Mouse (Mus musculus): ENCODE measurements at regions not wholly inside any gene's neighbourhood (a gene's known extent, or its start where the extent isn't known, plus 50 kb on each side); places are given as distances from the start of the nearest gene placed in this dataset.

DNA sequence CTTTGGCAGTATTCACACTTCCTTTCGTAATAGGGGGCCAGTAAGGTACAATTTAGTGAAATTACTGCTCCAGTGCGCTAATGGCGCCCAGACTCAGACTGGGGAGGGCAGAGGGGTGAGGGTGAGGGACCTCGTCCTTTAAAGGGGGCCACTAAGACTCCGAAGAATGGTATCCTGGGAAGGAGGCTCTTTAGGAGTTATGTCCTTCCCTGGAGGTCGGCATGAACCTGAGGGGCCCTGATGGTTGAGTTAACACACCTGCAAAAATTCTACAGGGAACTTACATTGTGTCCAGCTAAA, 344.4 kb downstream of the Tmem161b start:
- TF ChIP-seq GATA1 (IDR thresholded peaks at IDR 0.05; ENCODE audit: borderline replicate concordance, low read length) (no peak), FLI1 (IDR thresholded peaks at IDR 0.05; ENCODE audit: low read length) (no peak)

Data from megakaryocyte, embryonic 14.5 days (primary cell).